Mouse (Mus musculus): Measurements from ENCODE around the gene Tmed9.
"Not testable (repeated sequence)": the region's sequence is repeated elsewhere in the genome, so short reads cannot be mapped to it uniquely, and the experiment has no call there.

Tmed9 gene

DNA sequence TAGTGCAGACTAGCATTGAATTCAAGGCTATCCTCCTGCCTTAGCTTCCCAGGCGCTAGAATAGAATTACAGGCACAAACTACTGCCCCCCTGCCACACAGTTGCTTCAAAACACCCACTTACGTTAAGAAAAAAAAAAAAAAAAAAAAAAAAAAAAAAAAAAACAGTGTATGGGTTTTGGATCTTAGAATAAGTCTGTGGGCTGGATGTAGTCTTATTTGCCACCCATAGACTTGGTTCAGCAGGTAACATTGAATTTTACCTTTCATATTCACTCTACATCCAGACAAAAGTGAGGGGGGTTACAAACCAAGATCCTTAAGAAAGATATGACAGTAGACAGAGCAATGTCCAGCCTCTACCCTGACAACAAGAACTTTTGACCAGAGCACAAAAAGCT, 5.6 kb upstream of the Tmed9 start:
- DNase-seq (ENCODE audit: extremely low spot score) = no peak

DNA sequence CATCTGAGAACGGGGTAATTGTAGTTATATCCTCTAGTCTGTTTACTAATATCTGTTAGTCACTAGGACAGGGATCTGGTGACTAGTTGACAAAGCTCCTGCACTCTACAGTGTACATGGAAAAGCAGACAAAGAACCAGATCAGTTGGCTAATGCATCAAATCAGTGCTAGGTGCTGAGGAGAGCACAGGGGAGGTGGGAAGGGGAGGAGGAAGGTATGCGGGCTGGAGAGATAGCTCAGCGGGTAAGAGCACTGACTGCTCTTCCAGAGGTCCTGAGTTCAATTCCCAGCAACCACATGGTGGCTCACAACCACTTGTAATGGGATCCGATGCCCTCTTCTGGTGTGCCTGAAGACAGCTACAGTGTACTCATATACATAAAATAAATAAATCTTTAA, 5.0 kb upstream of the Tmed9 start:
- DNase-seq (ENCODE audit: extremely low spot score) = not testable (repeated sequence)

DNA sequence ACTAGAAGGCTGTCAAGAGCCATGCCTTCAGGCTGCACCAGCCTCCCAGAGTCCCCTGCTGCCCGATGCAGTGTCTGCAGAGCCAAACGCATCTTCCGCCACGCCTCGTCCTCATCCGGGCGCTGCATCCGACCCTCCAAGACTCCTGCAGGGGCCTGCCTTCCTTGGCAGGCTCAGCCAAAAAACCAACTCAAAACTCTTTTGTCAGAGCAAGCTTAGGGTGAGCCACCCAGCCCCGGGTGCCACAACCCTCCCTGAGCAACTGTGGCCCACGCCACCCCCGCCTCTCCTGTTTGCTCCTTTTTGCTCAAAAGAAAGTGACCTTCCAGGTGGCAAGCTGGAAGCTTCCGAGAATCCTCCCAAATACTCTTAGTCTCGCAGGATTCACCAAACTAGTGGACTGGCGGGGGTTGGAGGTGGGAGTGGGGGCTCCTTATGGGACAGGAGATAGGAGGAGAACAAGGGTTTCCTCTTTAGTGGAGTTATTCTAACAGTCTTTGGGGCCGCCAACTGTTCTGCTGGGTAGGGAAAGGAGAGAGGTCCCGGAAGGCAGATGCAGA, 3.7 kb upstream of the Tmed9 start:
- peak; percentile 17 for DNase-seq (ENCODE audit: extremely low spot score)

DNA sequence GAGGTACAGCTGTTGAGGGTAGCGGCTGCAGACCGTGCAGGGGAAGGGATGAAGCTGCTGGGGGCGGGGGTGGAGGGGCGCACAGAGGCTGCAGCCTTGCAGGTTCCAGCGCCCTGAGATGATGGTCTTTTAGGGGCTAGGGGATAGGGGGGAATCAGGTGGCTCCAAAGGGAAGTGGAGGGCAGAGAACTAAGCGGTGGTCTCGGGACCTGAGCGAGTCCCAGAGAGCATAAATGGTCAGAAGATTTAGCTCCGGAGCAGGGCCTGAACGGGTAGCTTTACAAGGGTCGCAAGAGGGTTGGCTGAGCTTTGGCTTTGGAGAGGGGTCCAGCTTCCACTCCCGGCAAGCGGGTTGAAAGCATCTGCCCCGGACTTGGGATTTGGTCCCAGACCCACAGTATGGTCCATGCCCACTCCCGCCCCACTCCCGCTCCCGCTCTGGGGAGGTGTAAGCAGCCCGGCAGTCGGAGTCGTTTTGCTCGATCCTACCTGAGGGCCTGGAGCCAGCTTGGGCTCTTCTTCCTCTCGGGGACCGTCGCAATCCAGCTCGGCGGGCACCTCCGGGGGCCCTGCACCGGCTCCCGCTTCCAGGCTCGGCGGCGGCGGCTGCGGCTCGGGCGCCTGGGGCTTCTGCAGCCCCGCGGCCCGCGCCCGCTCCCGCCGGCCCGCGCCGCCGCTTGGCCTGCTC, 3.1 kb upstream of the Tmed9 start:
- peak; percentile 48 for DNase-seq (ENCODE audit: extremely low spot score)

DNA sequence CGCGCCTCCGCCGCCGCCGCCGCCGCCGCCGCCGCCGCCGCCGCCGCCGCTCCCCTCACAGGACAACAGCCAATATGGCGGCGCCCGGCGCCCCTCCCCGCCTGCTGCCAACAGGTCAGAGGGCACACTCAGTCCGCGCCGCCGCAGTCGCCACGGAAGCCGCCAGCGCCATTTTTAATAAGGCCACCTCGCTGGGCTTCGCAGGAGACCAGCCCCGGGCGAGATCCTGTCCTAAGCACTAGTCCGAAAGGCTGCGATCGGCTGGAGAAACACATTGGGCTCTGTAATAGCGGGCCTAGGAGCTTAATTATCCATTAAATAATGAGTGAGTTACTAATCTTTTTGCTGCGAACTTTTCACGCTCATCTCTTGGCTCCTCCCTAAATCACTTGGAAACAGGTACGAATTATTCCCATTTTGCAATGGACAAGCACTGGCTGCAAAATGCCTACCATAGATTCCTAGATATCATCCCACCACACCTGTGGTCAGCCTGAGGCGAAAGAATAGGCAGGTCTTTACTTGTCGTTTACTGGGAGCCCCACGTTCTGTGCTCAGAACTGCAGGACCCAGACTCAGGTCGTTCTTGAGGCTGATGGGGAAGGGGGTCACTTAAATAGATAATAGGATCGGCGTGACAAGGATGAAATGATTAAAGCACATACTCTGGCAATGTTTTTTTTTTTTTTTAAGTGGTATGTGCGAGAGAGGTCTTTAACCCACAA, 2.3 kb upstream of the Tmed9 start, which contains the start of gene Fam193b:
TSS of gene Fam193b (minus strand) at position 94 of the 725 bp plus-strand sequence.
- peak; percentile 94 for DNase-seq (ENCODE audit: extremely low spot score)

DNA sequence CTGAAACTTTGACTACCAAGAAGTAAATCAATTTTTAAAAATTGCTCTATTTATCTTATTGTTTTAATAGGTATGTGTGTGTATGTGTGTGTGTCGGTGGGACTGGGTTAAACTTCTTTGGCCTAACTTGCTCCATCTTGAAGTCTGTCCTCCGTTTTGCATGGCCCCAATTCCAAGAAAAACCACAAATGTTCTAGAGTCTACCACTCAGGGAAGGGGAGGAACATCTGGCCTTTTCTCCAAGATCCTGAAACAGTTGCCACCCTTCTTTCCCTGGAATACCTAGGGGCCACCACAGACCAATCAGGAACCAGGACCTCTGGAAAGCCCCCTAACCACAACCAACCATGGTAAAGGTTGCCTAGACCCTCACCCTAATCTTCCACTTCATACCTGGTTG, 1.6 kb upstream of the Tmed9 start:
- no peak for DNase-seq (ENCODE audit: extremely low spot score)

DNA sequence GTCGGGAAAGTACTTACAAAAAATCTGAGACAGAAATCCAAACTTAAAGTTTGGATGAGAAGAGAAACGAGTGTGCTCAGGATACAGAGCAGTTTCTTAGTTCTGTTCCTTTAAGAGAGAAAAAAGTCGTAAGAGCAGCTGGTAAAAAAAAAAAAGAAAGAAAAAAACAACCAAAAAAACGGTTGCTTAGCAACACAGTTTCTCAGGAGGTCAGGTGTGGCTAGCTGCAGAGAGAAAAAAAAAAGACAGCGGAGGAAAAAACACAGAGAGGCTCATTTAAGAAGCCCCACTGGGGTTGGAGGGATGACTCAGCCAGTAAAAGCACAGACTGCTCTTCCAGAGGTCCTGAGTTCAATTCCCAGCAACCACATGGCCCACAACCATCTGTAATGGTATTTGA, 789 bp downstream of the Tmed9 start:
- DNase-seq (ENCODE audit: extremely low spot score) = no peak

DNA sequence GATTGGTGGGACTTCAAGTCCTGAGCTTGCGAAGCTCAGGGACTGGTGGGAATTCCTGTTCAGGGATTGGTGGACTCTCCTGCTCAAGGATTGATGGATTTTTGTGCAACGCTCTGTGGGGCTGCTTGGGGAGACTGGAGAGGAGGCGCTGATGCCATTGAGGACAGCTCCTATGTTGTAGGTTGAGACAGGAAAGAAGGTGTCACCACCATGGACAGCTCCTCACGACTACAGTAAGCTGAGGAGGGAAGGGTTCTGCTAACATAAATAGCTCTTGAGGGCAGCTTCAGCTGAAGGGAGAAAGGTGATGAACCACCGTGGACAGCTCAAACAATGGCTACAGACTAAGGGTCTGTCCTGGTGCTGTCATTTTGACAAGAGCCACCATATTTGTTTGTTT, 2.4 kb downstream of the Tmed9 start:
- DNase-seq (ENCODE audit: extremely low spot score) = no peak

DNA sequence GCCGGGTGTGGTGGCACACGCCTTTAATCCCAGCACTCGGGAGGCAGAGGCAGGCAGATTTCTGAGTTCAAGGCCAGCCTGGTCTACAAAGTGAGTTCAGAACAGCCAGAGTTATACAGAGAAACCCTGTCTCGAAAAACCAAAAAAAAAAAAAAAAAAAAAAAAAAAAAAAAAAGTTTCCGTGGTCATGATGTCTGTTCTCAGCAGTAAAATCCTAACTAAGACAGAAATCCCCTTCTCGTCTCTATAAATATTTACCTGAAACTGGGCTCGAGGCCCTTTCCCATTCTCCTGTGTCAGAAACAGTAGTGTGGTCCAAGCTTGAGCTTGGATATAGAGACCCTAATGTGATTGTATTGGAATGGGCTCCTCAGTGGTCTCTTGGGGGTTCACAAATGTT, 3.3 kb downstream of the Tmed9 start:
- DNase-seq (ENCODE audit: extremely low spot score) = not testable (repeated sequence)

DNA sequence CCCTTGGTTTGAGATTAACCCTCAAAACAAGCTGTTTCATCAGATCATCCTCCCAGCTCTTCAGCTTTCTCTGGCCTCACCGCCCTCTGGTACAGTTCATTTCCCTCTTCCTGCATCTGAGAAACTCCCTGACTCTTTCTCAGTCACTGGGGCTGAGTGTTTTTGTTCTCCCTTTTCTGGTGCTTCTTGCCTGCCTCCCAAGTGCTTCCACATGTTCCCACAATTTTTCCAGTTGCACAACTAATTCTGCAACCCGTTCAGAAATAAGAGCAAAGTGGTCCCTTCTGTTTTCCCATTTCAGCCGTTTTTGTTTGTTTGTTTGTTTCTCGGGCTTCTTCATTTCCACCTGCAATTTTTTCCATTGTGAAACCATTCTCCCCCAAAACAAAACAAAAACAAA, 4.6 kb downstream of the Tmed9 start:
- DNase-seq (ENCODE audit: extremely low spot score) = no peak

DNA sequence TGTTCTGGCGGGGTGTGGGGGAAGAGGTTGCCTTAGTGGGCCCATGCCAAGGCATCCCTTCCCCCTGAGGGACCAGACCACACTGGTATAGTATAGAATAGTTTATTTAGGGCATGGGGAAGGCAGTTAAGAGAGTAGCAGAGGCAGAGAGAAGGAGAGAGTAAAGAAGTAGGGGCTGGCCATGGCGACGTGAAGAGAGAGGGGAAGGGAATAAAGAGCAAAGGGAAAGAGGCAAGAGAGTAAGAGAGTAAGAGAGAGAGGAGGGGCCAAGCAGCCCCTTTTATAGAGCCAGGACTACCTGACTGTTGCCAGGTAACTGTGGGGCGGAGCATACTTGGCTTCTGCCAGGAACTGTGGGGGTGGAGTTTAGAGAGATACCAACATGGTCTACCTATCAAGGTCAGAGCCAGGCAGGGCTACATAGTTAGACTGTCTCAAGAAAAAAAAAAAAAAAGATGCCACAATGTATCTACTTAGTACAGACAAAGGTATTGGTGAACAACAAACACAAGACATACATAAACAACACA, 18.5 kb downstream of the Tmed9 start:
- no peak for DNase-seq (ENCODE audit: extremely low spot score)

GRCm38 (mm10) chr13:55592512-55593253, 19.2 kb downstream of the Tmed9 start:
- DNase-seq (ENCODE audit: extremely low spot score) = peak; percentile 95

DNA sequence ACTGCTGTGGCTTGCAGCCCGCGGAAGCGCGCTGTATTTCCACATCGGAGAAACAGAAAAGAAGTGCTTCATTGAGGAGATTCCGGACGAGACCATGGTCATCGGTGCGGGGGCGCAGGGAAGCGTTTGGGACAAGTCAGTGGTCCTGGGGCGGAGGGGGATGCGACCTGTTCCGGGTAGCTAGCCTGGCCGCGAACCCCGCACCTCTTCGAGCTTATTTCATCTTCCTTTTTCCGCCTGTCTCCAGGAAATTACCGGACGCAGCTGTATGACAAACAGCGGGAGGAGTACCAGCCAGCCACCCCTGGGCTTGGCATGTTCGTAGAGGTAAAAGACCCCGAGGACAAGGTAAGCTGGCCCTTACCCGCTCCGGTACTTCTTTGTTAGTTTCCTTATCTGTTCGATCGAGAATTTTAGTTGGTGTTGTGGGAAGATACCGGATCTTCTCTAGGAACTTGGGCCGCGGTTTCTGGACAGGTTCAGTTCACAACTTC, 19.8 kb downstream of the Tmed9 start:
- DNase-seq (ENCODE audit: extremely low spot score) = no peak

- no peak for DNase-seq (ENCODE audit: extremely low spot score)
Measured at GRCm38 (mm10) chr13:55595375-55595774, 21.8 kb downstream of the Tmed9 start.

GRCm38 (mm10) chr13:55596802-55597201, 23.3 kb downstream of the Tmed9 start:
- DNase-seq (ENCODE audit: extremely low spot score) = no peak

GRCm38 (mm10) chr13:55599566-55600540, 26.3 kb downstream of the Tmed9 start, which contains the start of gene B4galt7:
B4galt7 (plus strand) TSS chr13:55599896.
- DNase-seq (ENCODE audit: extremely low spot score) = peak; percentile 88

- no peak for DNase-seq (ENCODE audit: extremely low spot score)
Measured at GRCm38 (mm10) chr13:55600657-55601056, 27.1 kb downstream of the Tmed9 start.

DNA sequence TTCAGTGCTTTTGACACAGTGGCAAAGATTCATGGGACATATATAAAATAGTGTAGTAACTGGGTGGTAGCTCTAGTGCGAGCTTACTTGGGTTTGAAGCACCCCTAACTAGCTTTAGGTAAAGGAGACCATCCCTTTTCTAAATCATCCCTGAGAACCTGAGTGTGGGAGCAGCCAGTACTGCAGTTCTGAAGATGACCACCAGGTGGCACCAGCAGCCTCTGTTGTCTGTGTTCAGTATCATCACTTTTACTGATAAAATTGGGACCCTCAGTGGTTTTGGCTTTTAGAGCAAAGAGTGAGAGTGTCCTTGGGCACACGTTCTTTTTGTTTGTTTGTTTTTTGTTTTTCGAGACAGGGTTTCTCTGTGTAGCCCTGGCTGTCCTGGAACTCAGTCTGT, 28.1 kb downstream of the Tmed9 start:
- DNase-seq (ENCODE audit: extremely low spot score) = peak; percentile 82

DNA sequence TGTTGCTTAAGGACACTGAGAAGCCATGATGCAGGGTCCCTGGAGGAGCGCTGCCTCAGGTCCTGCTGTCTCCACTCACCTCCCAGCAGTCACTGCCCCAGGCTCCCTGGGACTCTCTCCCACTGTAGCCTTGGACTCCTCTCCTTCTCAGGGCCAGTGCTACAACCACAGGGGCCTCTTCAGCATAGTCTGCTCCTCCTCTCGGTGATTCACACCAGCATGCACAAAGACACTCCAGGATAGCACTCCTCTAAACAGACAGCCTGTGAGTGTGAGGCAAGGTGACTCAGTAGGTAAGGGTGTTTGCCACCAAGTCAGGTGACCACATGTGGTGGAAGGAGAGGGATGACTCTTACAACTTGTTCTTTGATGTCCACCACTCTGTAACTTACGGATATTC, 31.1 kb downstream of the Tmed9 start:
- DNase-seq (ENCODE audit: extremely low spot score) = no peak

- no peak for DNase-seq (ENCODE audit: extremely low spot score)
Measured at GRCm38 (mm10) chr13:55606899-55607623, 33.5 kb downstream of the Tmed9 start.

Measured in embryo, embryonic 9.5 days (tissue).